Mouse (Mus musculus): ENCODE data around the gene Ugt1a5. TPM values are rescaled to one million over a fixed set of nuclear protein-coding genes. Genes with fewer than 3 reads are reported as not detected.

The Ugt1a5 gene
- polyA plus RNA-seq, 1 experiment from 2014 or later: not detected

- 74% methylated on average over 6 of the region's 6 CpGs for WGBS
These were observed 87.7 kb downstream of the Ugt1a5 start for GRCm38 (mm10) chr1:88253540-88253939.

GRCm38 (mm10) chr1:88254793-88255465 lies 89.1 kb downstream of the Ugt1a5 start:
- no peak for ATAC-seq (ENCODE audit: insufficient number of reproducible peaks, low FRiP score, low TSS enrichment, low read depth)
- WGBS: 90% methylated on average over 12 of the region's 12 CpGs

More at GRCm38 (mm10) chr1:88253540-88253939, 87.7 kb downstream of the Ugt1a5 start:
- Histone ChIP-seq H3K9ac (ENCODE audit: low read length) (no peak overlapping the region), H3K9me3 (ENCODE audit: control insufficient read depth, low read length) (peaks cover 90% of the 10 kb centered on the region), H3K4me3 (ENCODE audit: low read depth, low read length) (no peak overlapping the region), H3K4me2 (ENCODE audit: low read depth, severe bottlenecking) (no peak overlapping the region), H3K36me3 (ENCODE audit: control insufficient read depth, insufficient read depth, low read length) (no peaks in the 10 kb centered on the region), H3K4me1 (ENCODE audit: control insufficient read depth, insufficient read depth, low read length) (no peaks in the 10 kb centered on the region), H3K27me3 (ENCODE audit: control insufficient read depth, insufficient read depth, low read length) (no peaks in the 10 kb centered on the region), H3K27ac (replicated peaks; ENCODE audit: low read depth, low read length) (no peak overlapping the region)
- no peak for DNase-seq (ENCODE audit: low spot score)
- no peak for ATAC-seq (ENCODE audit: insufficient number of reproducible peaks, low FRiP score, low TSS enrichment, low read depth)

GRCm38 (mm10) chr1:88255466-88255857 lies 89.7 kb downstream of the Ugt1a5 start:
- H3K4me3 ChIP-seq (ENCODE audit: low read depth, low read length): no peak overlapping the region
- H3K9ac ChIP-seq (ENCODE audit: low read length): no peak overlapping the region
- H3K36me3 ChIP-seq (ENCODE audit: control insufficient read depth, insufficient read depth, low read length): peaks cover 3% of the 10 kb centered on the region
- 55% methylated on average over 2 of the region's 2 CpGs for WGBS
- H3K27me3 ChIP-seq (ENCODE audit: control insufficient read depth, insufficient read depth, low read length): no peaks in the 10 kb centered on the region
- H3K4me2 ChIP-seq (ENCODE audit: low read depth, severe bottlenecking): no peak overlapping the region
- peaks cover 84% of the 10 kb centered on the region for H3K9me3 ChIP-seq (ENCODE audit: control insufficient read depth, low read length)
- ATAC-seq (ENCODE audit: insufficient number of reproducible peaks, low FRiP score, low TSS enrichment, low read depth): no peak
- no peaks in the 10 kb centered on the region for H3K4me1 ChIP-seq (ENCODE audit: control insufficient read depth, insufficient read depth, low read length)
- no peak for DNase-seq (ENCODE audit: low spot score)
- no peak overlapping the region for H3K27ac ChIP-seq (replicated peaks; ENCODE audit: low read depth, low read length)

More at GRCm38 (mm10) chr1:88254793-88255465, 89.1 kb downstream of the Ugt1a5 start:
- no peak overlapping the region for H3K27ac ChIP-seq (replicated peaks; ENCODE audit: low read depth, low read length)
- H3K27me3 ChIP-seq (ENCODE audit: control insufficient read depth, insufficient read depth, low read length): no peaks in the 10 kb centered on the region
- H3K4me3 ChIP-seq (ENCODE audit: low read depth, low read length): no peak overlapping the region
- H3K4me2 ChIP-seq (ENCODE audit: low read depth, severe bottlenecking): no peak overlapping the region
- no peak overlapping the region for H3K9ac ChIP-seq (ENCODE audit: low read length)
- H3K36me3 ChIP-seq (ENCODE audit: control insufficient read depth, insufficient read depth, low read length): no peaks in the 10 kb centered on the region
- H3K4me1 ChIP-seq (ENCODE audit: control insufficient read depth, insufficient read depth, low read length): no peaks in the 10 kb centered on the region
- no peak for DNase-seq (ENCODE audit: low spot score)
- H3K9me3 ChIP-seq (ENCODE audit: control insufficient read depth, low read length): peaks cover 85% of the 10 kb centered on the region

GRCm38 (mm10) chr1:88255989-88256754 lies 90.4 kb downstream of the Ugt1a5 start:
- no peak overlapping the region for H3K4me3 ChIP-seq (ENCODE audit: low read depth, low read length)
- no peaks in the 10 kb centered on the region for H3K4me1 ChIP-seq (ENCODE audit: control insufficient read depth, insufficient read depth, low read length)
- H3K4me2 ChIP-seq (ENCODE audit: low read depth, severe bottlenecking): no peak overlapping the region
- H3K27me3 ChIP-seq (ENCODE audit: control insufficient read depth, insufficient read depth, low read length): no peaks in the 10 kb centered on the region
- H3K9ac ChIP-seq (ENCODE audit: low read length): no peak overlapping the region
- H3K36me3 ChIP-seq (ENCODE audit: control insufficient read depth, insufficient read depth, low read length): peaks cover 6% of the 10 kb centered on the region
- H3K9me3 ChIP-seq (ENCODE audit: control insufficient read depth, low read length): peaks cover 79% of the 10 kb centered on the region
- 81% methylated on average over 13 of the region's 13 CpGs for WGBS
- DNase-seq (ENCODE audit: low spot score): no peak
- no peak for ATAC-seq (ENCODE audit: insufficient number of reproducible peaks, low FRiP score, low TSS enrichment, low read depth)
- no peak overlapping the region for H3K27ac ChIP-seq (replicated peaks; ENCODE audit: low read depth, low read length)

- DNase-seq (ENCODE audit: low spot score) (no peak), ATAC-seq (ENCODE audit: insufficient number of reproducible peaks, low FRiP score, low TSS enrichment, low read depth) (no peak)
- Histone ChIP-seq H3K9me3 (ENCODE audit: control insufficient read depth, low read length) (peaks cover 78% of the 10 kb centered on the region), H3K4me1 (ENCODE audit: control insufficient read depth, insufficient read depth, low read length) (no peaks in the 10 kb centered on the region), H3K4me3 (ENCODE audit: low read depth, low read length) (no peak overlapping the region), H3K4me2 (ENCODE audit: low read depth, severe bottlenecking) (no peak overlapping the region), H3K27me3 (ENCODE audit: control insufficient read depth, insufficient read depth, low read length) (no peaks in the 10 kb centered on the region), H3K9ac (ENCODE audit: low read length) (no peak overlapping the region), H3K27ac (replicated peaks; ENCODE audit: low read depth, low read length) (no peak overlapping the region), H3K36me3 (ENCODE audit: control insufficient read depth, insufficient read depth, low read length) (peaks cover 12% of the 10 kb centered on the region)
- 78% methylated on average over 10 of the region's 10 CpGs for WGBS
These were observed 91.3 kb downstream of the Ugt1a5 start for GRCm38 (mm10) chr1:88256886-88257663.

- peaks cover 77% of the 10 kb centered on the region for H3K9me3 ChIP-seq (ENCODE audit: control insufficient read depth, low read length)
- no peak overlapping the region for H3K9ac ChIP-seq (ENCODE audit: low read length)
- H3K36me3 ChIP-seq (ENCODE audit: control insufficient read depth, insufficient read depth, low read length): peaks cover 18% of the 10 kb centered on the region
- no peak for DNase-seq (ENCODE audit: low spot score)
- H3K27me3 ChIP-seq (ENCODE audit: control insufficient read depth, insufficient read depth, low read length): no peaks in the 10 kb centered on the region
- H3K4me2 ChIP-seq (ENCODE audit: low read depth, severe bottlenecking): no peak overlapping the region
- no peak for ATAC-seq (ENCODE audit: insufficient number of reproducible peaks, low FRiP score, low TSS enrichment, low read depth)
- no peaks in the 10 kb centered on the region for H3K4me1 ChIP-seq (ENCODE audit: control insufficient read depth, insufficient read depth, low read length)
- H3K4me3 ChIP-seq (ENCODE audit: low read depth, low read length): no peak overlapping the region
- no peak overlapping the region for H3K27ac ChIP-seq (replicated peaks; ENCODE audit: low read depth, low read length)
- 82% methylated on average over 6 of the region's 6 CpGs for WGBS
These were observed 91.9 kb downstream of the Ugt1a5 start for GRCm38 (mm10) chr1:88257681-88258080.

- Histone ChIP-seq H3K9me3 (ENCODE audit: control insufficient read depth, low read length) (peaks cover 77% of the 10 kb centered on the region), H3K27me3 (ENCODE audit: control insufficient read depth, insufficient read depth, low read length) (no peaks in the 10 kb centered on the region), H3K36me3 (ENCODE audit: control insufficient read depth, insufficient read depth, low read length) (peaks cover 25% of the 10 kb centered on the region), H3K9ac (ENCODE audit: low read length) (no peak overlapping the region), H3K27ac (replicated peaks; ENCODE audit: low read depth, low read length) (no peak overlapping the region), H3K4me2 (ENCODE audit: low read depth, severe bottlenecking) (no peak overlapping the region), H3K4me1 (ENCODE audit: control insufficient read depth, insufficient read depth, low read length) (no peaks in the 10 kb centered on the region), H3K4me3 (ENCODE audit: low read depth, low read length) (no peak overlapping the region)
- WGBS: 70% methylated on average over 6 of the region's 6 CpGs
- ATAC-seq (ENCODE audit: insufficient number of reproducible peaks, low FRiP score, low TSS enrichment, low read depth): no peak
- DNase-seq (ENCODE audit: low spot score): no peak
These were observed 92.5 kb downstream of the Ugt1a5 start for GRCm38 (mm10) chr1:88258361-88258760.

GRCm38 (mm10) chr1:88258881-88259642 lies 93.2 kb downstream of the Ugt1a5 start:
- ATAC-seq (ENCODE audit: insufficient number of reproducible peaks, low FRiP score, low TSS enrichment, low read depth) (no peak), DNase-seq (ENCODE audit: low spot score) (no peak)
- Histone ChIP-seq H3K9me3 (ENCODE audit: control insufficient read depth, low read length) (peaks cover 70% of the 10 kb centered on the region), H3K4me3 (ENCODE audit: low read depth, low read length) (no peak overlapping the region), H3K36me3 (ENCODE audit: control insufficient read depth, insufficient read depth, low read length) (peaks cover 32% of the 10 kb centered on the region), H3K27ac (replicated peaks; ENCODE audit: low read depth, low read length) (no peak overlapping the region), H3K27me3 (ENCODE audit: control insufficient read depth, insufficient read depth, low read length) (no peaks in the 10 kb centered on the region), H3K4me2 (ENCODE audit: low read depth, severe bottlenecking) (no peak overlapping the region), H3K4me1 (ENCODE audit: control insufficient read depth, insufficient read depth, low read length) (no peaks in the 10 kb centered on the region), H3K9ac (ENCODE audit: low read length) (no peak overlapping the region)
- WGBS: 78% methylated on average over 8 of the region's 8 CpGs

All from limb, embryonic 11.5 days (tissue).